Mouse (Mus musculus): ENCODE measurements around the gene Proca1.
"Not testable (repeated sequence)": the region's sequence is repeated elsewhere in the genome, so short reads cannot be mapped to it uniquely, and the experiment has no call there.

The Proca1 gene

DNA sequence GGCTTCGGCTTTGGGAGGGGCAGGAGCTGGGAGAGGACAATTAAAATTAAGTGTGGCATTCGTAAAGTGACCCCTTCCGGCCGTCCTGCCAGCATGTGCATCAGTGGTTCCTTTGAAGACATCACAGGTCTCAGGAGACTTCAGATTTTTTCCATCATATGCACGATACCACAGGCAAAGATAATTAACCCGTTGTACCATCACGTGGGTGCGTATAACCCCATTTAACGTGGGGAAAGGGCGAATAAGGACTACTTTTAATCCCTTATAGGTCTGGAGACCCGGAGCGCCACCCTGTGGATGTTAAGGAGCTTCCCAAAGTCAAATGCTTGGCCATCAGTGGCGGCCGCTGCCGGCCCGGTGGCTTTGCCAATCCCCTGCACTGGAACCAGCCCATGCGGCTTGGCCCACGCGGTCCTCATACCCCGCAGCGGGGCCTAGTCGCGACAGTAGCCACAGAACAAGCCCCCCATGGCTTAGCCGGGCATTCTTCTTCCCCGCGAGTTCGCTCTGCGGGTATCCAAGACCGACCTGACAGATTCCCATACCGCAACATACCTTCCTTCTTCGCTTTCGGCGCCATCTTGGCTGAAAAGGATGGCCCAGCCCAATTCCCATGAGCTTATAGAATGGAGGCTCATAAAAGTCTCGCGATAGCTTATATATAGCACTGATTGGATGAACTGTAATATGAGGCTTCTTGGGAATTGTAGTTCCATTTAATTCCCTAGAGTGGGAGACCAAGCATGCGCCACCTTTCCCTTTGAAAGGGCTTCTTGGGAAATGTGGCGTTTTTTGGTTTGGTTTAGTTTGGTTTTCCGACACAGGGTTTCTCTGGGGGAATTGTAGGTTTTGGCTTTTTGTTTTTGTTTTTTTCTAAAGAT, 10.0 kb upstream of the Proca1 start, which contains the start of gene Rpl23a:
Gene Rpl23a (minus strand): TSS at position 624 of the 884 bp plus-strand sequence.
- DNase-seq (ENCODE audit: low spot score), result peak; percentile 78

GRCm38 (mm10) chr11:78183884-78184514, 9.2 kb upstream of the Proca1 start:
- DNase-seq (ENCODE audit: low spot score), result no peak

DNA sequence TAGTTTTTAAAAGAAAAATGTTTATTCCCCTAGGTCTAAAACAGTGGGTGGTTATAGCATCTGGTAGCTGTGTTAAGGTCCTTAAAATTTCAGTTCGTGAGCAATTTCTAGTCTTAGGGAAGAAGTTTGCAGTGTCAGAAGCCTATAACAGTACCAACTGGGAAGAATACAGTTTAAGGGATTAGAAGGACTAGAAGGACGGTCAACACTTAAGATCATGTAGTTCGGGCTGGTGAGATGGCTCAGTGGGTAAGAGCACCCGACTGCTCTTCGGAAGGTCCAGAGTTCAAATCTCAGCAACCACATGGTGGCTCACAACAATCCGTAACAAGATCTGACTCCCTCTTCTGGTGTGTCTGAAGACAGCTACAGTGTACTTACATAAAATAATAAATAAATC, 8.5 kb upstream of the Proca1 start:
- DNase-seq (ENCODE audit: low spot score), result not testable (repeated sequence)

DNA sequence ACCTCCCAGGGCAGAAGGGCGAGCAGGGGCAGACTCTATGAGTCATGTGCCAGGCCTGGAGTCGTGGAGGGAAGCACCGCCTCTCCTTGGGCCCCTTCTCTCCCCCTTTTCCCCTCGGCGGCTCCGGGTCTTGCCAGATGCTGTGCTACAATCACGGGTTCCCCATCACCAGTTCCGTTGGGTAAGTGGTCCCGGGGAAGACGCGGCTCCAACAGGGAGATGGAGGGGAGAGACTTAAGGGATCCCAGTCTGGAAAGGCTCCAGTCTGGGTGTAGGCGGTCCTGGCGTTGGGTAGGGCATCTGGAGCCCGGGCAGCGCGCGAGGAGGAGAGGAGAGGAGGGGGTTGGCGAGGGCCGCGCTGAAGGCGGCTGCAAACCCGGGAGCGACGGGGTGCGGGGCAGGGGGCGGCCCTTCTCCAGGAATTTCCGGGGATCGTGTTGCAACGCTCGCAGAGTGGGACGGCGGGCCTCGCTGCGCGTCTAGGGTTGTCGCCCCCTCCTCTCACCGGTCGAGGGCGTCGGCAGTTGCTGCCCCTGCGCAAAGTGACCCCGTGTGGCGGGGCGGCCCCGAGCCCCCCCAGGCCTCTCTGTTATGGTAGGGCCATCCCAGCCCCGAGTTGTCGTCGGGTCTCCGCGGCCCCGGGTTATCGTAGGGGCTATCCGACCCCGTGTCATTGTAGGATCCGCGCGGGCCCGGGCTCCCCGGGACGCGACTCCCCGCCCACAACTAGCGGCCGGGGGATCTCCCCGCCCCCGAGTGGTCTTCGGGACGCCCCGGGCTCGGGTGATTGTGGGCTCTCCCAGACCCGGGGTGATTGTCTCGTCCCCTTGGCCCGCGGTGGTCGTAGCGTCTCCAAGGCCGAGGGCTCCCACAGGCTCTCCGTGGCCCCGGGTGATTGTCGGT, 4.6 kb upstream of the Proca1 start, which contains the start of gene Rab34:
Gene Rab34 (plus strand): TSS at position 100 of the 903 bp plus-strand sequence.
- peak; percentile 81 for DNase-seq (ENCODE audit: low spot score)

DNA sequence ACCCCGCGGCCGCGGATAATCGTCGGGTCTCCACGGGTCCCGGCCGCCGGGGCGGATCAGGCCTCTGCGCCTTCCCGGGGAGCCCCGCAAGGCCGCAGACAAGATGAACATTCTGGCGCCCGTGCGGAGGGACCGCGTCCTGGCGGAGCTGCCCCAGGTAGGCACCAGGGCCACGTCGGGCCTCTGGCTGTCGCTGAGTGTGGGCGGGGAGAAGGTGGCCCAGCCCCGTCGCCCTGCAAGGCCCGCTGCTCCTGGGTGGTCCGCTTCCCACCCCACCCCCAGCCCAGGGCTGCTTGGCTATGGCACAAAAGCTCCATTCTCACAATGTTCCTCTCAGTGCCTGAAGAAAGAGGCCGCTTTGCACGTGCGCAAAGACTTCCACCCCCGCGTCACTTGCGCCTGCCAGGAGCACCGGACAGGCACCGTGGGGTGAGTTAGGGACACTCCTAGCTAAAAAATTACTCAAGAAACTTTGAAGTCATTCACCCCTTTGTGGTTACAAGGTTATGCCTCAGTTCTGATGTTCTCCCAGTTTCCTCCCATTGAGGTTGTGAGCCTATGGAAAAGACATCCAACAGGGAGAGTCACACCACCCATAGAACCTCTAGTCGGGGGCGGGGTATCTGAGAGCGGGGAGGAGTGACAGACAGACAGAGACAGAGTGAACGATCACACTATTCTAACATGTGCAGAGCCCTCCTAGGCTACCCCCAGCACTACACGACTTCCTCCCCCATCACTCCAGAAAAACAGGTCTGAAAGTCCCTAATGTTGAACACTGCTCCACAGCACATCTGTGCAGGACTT, 3.8 kb upstream of the Proca1 start:
- DNase-seq (ENCODE audit: low spot score), result peak; percentile 61

GRCm38 (mm10) chr11:78190041-78190440, 3.2 kb upstream of the Proca1 start:
- no peak for DNase-seq (ENCODE audit: low spot score)

DNA sequence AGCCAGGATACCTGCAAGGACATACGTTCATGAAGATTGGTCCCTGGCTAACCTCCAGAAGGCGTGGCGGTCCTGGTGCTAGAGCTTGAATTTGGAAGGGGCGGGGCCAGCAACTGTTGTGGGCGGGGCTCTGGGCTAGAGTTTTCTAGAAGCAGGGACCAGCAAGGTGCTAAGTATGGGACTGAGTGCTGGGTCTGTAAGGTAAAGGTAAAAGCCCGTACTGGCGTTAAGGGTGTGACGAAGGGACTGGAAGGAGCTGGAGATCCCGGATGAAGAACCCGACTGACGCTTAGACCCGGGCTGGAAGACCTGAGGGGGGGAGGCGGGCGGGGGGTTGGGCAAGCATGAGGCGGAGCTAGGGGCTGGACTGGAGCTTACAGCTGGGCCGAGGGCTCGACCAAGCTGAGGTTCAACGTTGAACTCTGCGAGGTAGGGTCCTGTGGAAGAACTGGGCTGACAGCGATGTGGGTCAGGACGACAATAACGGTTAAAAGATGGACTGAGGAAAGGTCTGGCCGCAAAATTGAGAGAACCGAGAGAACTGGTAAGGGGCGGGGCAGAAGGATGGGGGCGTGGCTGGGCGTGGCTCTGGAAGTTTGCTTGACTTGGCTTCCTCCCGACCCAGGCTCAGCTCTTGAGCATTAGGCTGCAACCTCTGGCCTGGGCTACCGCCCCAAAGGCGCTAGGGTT, 1.4 kb downstream of the Proca1 start:
- peak; percentile 84 for DNase-seq (ENCODE audit: low spot score)

DNA sequence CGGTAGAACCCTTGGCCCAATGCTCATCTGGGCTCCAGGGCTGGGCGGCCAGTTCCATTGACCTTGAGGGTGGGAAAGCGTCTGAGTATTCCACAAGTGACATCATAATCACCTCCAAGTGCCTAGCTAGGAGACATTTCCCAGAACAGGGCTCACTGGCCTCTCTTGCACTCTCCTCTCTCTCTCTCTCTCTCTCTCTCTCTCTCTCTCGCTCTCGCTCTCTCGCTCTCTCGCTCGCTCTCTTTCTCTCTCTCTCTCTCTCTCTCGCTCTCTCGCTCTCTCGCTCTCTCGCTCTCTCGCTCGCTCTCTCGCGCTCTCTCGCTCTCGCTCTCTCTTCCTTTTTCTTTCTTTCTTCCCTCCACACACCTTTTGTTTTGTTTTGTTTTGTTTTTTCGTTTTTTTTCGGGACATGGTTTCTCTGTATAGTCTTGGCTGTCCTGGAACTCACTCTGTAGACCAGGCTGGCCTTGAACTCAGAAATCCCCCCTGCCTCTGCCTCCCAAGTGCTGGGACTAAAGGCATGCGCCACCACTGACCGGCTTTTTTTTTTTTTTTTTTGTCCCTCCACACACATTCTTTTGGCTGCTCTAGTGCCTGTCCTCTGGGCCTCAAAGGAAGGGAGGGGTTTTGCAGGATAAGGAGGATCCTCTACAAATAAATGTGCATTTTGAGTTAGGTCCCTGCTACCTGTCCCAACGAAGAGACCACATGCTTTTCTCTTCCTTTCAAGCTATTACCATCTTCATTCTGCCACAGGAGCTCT, 2.1 kb downstream of the Proca1 start:
- no peak for DNase-seq (ENCODE audit: low spot score)

- no peak for DNase-seq (ENCODE audit: low spot score)
Measured at GRCm38 (mm10) chr11:78202372-78202771, 9.2 kb downstream of the Proca1 start.

GRCm38 (mm10) chr11:78204287-78204686, 11.1 kb downstream of the Proca1 start:
- DNase-seq (ENCODE audit: low spot score), result no peak

DNA sequence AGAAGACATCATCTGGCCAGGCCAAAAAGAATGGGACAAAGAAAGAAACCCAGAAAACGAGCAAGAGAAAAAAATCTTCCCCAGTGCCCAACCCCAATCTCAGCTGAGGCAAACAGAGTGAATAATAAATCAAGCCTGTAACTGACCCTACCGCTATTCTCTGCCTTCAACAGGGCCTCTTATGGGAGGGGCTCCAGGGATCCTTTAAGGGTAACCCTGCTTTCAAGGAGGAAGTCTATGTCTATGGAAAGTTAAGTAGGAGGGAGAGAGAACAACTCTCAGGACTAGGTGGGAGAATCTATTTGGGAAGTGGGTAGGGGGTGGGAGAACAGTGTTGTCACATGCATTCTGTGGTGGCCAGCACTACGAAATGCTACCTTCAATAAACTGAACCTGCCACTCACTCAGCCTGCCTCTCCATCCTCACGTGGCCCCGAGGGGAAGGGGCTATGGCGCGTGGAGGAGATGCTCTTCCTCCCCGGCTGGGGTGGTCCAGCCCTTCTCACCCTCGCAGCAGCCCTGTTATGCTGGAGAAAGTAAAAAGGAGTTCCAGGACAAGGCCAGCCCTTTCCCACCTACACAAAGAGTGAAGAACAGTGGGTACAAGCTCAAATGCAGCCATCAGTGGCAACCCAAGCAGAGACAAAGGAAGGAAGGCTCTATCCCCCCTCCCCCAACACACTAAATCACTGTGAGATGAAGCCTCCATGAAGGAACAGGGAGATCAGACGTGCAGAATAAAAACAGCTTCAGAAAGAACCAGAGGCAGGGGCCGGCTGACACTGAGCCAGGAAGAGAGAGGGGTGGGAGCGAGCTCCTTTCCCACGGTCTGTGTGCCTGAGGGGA, 12.4 kb downstream of the Proca1 start:
- DNase-seq (ENCODE audit: low spot score), result no peak

DNA sequence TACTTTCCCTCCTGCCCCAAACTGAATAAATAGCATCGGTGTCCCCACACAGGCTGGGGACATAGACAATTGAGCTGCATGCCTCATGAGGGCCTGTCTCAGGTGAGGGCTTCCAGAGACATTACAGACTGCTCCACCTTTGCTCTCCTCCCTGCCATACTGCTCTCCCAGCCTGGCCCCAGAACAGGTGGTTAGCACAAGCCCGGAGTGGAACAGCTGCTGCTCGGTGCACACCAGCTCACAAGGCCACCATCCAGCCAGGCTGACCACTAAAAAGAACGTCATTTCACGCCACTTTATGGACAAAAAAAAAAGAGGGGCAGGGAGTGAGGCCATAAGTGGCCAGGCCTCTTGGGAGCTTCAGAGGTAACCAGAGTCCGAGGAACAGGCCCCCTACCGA, 14.0 kb downstream of the Proca1 start:
- DNase-seq (ENCODE audit: low spot score), result no peak

GRCm38 (mm10) chr11:78209886-78210285, 16.7 kb downstream of the Proca1 start:
- DNase-seq (ENCODE audit: low spot score), result no peak

DNA sequence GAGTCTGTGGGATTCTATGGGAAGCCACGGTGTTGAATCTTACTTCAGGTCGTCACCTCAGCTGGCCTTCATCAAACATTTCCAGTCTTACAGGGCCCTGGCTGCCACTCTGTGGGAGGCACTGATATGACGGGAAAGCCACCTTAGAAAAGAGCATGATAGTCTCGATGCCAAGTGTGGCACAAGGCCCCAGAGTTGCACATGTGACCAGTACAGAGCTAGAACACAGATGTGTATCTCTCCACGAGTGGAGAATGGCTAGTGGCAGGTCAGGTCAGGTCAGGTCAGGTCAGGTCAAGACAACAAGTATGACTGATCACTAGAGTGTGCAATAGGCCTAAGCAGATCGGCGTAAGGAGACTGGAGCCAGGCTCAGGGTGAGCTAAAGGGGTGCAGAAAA, 17.4 kb downstream of the Proca1 start:
- no peak for DNase-seq (ENCODE audit: low spot score)

DNA sequence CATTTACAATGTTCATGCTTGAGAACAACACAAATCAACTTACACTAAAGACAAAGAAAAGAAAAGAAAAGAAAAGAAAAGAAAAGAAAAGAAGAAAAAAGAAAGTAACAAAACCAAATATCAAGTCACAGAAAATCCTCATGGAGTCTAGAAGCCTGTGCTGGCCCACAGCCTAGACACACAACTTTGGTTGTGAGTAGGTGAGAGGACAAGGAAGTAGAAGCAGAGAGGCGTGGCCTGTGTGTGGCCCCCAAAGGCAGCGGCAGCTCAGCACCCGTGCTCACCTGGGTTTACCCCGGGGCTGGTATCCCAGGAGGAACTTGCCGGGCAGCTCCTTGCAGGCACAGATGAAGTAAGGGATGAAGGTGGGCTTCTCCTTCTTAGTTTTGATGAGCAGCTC, 18.3 kb downstream of the Proca1 start:
- no peak for DNase-seq (ENCODE audit: low spot score)

- DNase-seq (ENCODE audit: low spot score), result no peak
Measured at GRCm38 (mm10) chr11:78213086-78213817, 20.1 kb downstream of the Proca1 start.

- no peak for DNase-seq (ENCODE audit: low spot score)
Measured at GRCm38 (mm10) chr11:78215709-78216317, 22.6 kb downstream of the Proca1 start.

- DNase-seq (ENCODE audit: low spot score), result no peak
Measured at GRCm38 (mm10) chr11:78223586-78223985, 30.4 kb downstream of the Proca1 start.
